Mouse (Mus musculus): Measurements from ENCODE around the gene Ush2a.

Ush2a gene

GRCm38 (mm10) chr1:188261903-188262682 is at the start of gene Ush2a:
Gene Ush2a (plus strand): TSS chr1:188262023.
- DNase-seq (ENCODE audit: low spot score), result no peak

GRCm38 (mm10) chr1:188214885-188215611 is 46.8 kb upstream of the Ush2a start:
- DNase-seq (ENCODE audit: low spot score), result no peak

- DNase-seq (ENCODE audit: low spot score), result no peak
These were observed 40.5 kb upstream of the Ush2a start for GRCm38 (mm10) chr1:188221226-188221792.

GRCm38 (mm10) chr1:188233036-188233724 is 28.6 kb upstream of the Ush2a start:
- no peak for DNase-seq (ENCODE audit: low spot score)

- no peak for DNase-seq (ENCODE audit: low spot score)
These were observed 23.2 kb upstream of the Ush2a start for GRCm38 (mm10) chr1:188238636-188239035.

- DNase-seq (ENCODE audit: low spot score), result no peak
These were observed 20.1 kb upstream of the Ush2a start for GRCm38 (mm10) chr1:188241766-188242165.

- no peak for DNase-seq (ENCODE audit: low spot score)
These were observed 4.3 kb upstream of the Ush2a start for GRCm38 (mm10) chr1:188257500-188257899.

GRCm38 (mm10) chr1:188260259-188261107 is 1.3 kb upstream of the Ush2a start:
- no peak for DNase-seq (ENCODE audit: low spot score)

- DNase-seq (ENCODE audit: low spot score), result no peak
These were observed 5.4 kb downstream of the Ush2a start for GRCm38 (mm10) chr1:188267127-188267722.

- no peak for DNase-seq (ENCODE audit: low spot score)
These were observed 7.2 kb downstream of the Ush2a start for GRCm38 (mm10) chr1:188269071-188269470.

GRCm38 (mm10) chr1:188313303-188313702 is 51.5 kb downstream of the Ush2a start:
- no peak for DNase-seq (ENCODE audit: low spot score)

- DNase-seq (ENCODE audit: low spot score), result no peak
These were observed 54.8 kb downstream of the Ush2a start for GRCm38 (mm10) chr1:188316574-188316973.

- no peak for DNase-seq (ENCODE audit: low spot score)
These were observed 58.4 kb downstream of the Ush2a start for GRCm38 (mm10) chr1:188320204-188320603.

GRCm38 (mm10) chr1:188321534-188321933 is 59.7 kb downstream of the Ush2a start:
- no peak for DNase-seq (ENCODE audit: low spot score)

GRCm38 (mm10) chr1:188330406-188330805 is 68.6 kb downstream of the Ush2a start:
- DNase-seq (ENCODE audit: low spot score), result no peak

GRCm38 (mm10) chr1:188333936-188334335 is 72.1 kb downstream of the Ush2a start:
- no peak for DNase-seq (ENCODE audit: low spot score)

- DNase-seq (ENCODE audit: low spot score), result no peak
These were observed 85.9 kb downstream of the Ush2a start for GRCm38 (mm10) chr1:188347762-188348161.

- no peak for DNase-seq (ENCODE audit: low spot score)
These were observed 92.9 kb downstream of the Ush2a start for GRCm38 (mm10) chr1:188354726-188355125.

GRCm38 (mm10) chr1:188363548-188363947 is 101.7 kb downstream of the Ush2a start:
- DNase-seq (ENCODE audit: low spot score), result no peak

- no peak for DNase-seq (ENCODE audit: low spot score)
These were observed 123.4 kb downstream of the Ush2a start for GRCm38 (mm10) chr1:188385180-188385579.

GRCm38 (mm10) chr1:188385733-188386261 is 124.0 kb downstream of the Ush2a start:
- no peak for DNase-seq (ENCODE audit: low spot score)
